Mouse (Mus musculus): ENCODE results near the gene Yipf2.
"Not testable (repeated sequence)": the region's sequence is repeated elsewhere in the genome, so short reads cannot be mapped to it uniquely, and the experiment has no call there.

Yipf2 gene

GRCm38 (mm10) chr9:21598198-21598597 is 5.6 kb upstream of the Yipf2 start:
- peak; percentile 46 for DNase-seq (ENCODE audit: low spot score)

- no peak for DNase-seq (ENCODE audit: low spot score)
These were observed 2.2 kb upstream of the Yipf2 start for GRCm38 (mm10) chr9:21594838-21595237.

DNA sequence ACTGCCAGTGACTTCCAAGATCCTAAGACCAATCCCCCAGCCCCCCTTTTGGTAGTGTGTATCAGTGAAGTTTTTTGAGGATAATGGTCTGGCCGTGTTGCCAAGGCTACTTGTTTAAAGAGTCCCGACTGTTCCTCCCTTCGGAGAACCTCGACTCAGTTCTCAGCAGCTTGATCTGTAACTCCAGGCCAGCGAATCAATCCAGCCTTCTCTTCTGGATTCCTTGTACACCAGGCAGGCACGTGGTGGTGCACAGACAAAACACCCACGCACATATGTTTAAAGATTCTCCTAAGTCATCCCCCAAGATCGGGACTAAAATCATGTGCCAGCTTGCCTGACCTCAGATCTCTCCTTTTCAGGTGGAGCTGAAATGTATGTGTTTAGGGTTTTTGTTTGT is 1.7 kb upstream of the Yipf2 start:
- not testable (repeated sequence) for DNase-seq (ENCODE audit: low spot score)

- peak; percentile 66 for DNase-seq (ENCODE audit: low spot score)
These were observed 594 bp upstream of the Yipf2 start for GRCm38 (mm10) chr9:21593122-21593721.

DNA sequence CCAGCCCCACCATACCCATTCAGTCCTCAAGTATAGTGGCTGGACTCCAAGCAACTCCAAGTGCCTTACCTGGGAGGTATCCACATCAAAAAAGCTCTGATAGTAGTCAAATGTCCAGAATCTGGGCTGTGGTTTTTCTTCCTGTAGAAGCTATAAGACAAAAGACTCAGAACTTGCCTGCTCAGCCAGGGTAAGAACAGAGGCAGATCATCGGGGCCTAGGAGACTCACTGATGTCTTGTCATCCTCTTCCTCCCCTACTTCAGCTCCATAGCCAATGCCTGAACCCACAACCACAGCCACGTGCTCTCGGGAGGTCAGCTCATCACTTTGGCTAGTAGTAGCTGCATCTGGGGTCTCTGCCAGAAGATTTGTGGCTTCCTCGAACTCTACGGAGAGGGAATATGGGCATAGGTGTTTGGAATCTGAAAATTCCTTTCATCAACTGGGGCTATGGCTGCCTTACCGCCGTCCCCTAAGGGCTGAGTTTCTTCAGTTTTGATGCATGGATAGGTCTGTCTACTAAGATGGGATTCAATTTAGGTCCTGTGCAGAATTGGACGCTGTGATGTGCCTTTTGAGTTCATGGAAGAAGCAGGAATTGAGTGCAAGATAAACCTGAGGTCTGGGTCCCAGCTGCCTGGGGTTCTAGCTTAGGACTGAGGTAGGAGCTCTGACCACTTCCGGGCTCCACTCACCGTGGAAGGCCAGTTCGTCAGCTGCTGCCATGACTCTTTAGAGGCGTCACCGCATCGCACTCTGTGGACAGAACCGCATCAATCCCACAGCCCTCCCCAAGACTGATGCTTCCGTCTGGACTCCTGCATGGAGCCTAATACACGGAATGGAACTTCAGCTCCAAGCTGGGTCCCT is 561 bp downstream of the Yipf2 start:
- DNase-seq (ENCODE audit: low spot score) = no peak

DNA sequence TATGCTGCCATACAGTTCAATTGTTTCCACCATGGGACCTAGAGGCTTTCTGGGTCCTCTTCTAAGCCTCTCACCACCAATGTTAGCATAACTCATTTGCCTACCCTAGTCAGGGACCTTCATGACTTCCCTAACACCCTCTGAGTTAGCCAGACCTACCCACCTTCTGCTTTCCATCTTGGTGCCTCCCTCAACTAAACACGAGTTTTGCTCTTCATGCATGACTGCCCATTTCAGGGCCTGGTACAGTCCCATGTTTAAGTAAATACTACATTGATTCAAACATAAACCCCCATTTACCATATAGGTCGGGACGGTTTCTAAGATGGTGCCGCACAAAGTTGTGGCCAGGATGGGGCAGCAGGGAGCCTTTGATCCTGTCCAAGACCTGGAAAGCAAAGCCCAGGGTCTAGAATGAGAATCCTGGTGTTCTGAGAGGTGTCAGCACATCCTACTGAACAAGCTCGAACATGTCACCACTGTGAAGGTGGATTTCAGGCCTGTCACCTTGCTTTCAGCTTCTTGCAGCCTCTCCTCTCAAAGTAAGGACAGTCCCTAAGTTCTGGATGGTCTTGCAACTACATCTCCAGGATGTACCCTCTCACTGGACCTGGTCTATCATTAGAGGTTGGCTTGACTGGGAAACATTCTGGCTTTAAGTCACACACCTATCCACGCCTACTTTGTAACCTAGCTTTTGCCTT is 1.3 kb downstream of the Yipf2 start:
- DNase-seq (ENCODE audit: low spot score) = no peak

DNA sequence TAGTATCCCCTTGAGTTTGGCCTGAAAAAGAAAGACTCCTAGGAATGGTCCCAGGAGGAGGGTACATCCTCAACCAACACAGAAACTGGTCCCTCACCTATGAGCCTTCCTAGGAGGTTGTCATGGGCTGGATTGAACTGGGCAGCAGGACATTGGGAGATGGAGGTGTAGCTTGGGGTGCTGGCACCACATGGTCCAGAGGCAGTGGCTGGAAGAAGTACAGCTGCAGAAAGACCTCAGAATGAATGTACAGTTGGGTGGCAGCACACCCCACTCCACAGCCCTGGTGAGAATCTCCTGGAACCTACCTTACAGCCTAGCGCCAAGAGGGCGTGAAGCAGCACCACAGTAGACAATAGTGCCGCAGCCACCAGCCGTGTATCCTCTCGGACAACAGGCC is 3.1 kb downstream of the Yipf2 start:
- no peak for DNase-seq (ENCODE audit: low spot score)

GRCm38 (mm10) chr9:21588350-21588749 is 4.3 kb downstream of the Yipf2 start:
- no peak for DNase-seq (ENCODE audit: low spot score)

GRCm38 (mm10) chr9:21587678-21588349 is 4.8 kb downstream of the Yipf2 start:
- DNase-seq (ENCODE audit: low spot score) = no peak

- DNase-seq (ENCODE audit: low spot score) = no peak
These were observed 7.2 kb downstream of the Yipf2 start for GRCm38 (mm10) chr9:21585401-21585800.

DNA sequence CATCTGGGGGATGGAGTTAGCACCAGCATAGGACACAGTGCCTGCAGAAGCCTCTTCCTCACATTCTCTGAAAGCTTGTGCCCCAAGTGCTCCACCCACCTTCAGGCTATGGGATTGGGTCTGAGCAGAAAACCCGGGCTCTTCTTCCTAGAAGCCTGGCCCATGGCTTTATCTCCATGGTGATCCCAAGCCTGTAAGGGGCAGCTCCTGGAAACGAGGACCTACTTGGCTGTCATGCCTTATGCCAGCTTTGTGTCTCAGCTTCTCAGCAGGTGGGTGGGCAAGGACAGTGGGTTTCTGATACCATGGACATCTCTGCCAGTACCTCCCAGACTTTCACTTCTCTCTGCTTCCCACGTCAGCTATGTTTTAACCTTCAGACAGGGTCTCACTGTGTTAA is 14.4 kb downstream of the Yipf2 start:
- no peak for DNase-seq (ENCODE audit: low spot score)

- DNase-seq (ENCODE audit: low spot score) = no peak
These were observed 16.3 kb downstream of the Yipf2 start for GRCm38 (mm10) chr9:21576286-21576685.

DNA sequence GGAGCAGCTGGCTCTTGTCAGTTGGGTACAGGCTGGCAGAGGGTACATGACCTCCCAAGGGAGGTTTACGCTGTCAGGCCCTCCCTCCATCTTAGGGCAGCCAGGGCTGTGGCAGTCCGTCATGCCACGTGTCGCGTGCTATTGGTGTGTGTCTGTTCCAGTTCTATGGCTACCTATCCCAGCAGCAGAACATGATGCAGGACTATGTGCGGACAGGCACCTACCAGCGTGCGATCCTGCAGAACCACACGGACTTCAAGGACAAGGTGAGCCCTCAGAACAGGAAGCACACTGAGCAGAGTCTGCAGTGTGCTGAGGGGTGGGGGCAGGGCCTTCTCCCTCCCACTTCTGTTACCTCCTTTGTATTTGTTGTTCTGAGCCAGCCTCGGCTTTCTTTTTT is 17.4 kb downstream of the Yipf2 start:
- no peak for DNase-seq (ENCODE audit: low spot score)

DNA sequence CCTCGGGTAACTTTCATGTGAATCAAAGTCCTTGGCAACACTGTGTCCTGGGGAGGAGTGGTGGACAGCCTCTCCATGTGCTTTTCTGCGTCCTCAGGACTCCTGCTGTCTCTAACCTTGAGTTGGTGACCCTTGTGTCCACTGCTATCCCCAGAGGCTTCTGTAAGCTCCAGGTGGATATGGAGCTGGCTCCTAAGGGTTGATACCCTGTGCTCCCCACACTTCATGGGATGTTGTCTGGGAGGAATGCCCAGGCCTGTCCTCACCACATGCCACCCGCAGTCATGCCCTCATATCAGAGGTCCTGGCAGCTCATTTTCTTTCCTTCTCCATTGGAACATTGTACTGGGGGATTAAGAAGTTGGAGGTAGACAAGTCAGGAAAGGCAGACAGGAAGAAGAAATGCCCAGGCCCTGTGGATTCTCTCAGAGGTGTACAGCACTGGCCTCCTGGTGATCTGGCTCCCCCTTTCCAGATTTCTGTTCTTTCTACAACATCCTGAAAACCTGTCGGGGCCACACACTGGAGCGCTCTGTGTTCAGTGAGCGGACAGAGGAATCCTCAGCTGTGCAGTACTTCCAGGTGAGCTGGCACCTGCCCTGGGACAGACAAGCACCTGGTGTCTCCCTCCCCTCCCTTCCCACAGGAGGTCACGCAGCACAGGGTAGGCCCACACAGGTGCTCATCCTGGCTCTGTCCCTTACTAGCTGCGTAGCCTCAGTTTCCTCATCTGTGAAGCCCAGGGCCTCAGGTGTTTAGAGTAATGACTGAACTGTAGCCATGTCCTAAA is 18.4 kb downstream of the Yipf2 start:
- no peak for DNase-seq (ENCODE audit: low spot score)

- DNase-seq (ENCODE audit: low spot score) = no peak
These were observed 23.9 kb downstream of the Yipf2 start for GRCm38 (mm10) chr9:21568657-21569255.

- DNase-seq (ENCODE audit: low spot score) = no peak
These were observed 25.6 kb downstream of the Yipf2 start for GRCm38 (mm10) chr9:21567051-21567450.

DNA sequence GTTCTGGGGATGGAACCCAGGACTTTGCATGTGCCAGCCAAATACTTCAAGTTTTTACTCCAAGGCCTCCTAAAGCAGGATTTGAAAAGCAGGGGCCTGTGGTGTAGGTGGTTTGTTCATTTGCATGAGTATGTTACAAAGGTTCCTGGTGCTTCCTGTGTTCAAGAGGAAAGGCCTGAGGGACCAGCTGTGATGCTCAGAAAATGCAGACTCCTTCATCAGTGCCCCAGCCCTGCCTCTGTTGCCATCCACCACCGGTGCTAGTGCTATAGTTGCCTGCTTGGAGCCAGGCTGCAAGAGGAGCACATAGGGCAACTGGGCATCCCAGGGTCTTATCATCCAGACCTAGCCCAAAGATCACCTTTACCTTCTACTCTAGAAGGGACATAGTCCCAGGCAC is 26.1 kb downstream of the Yipf2 start:
- DNase-seq (ENCODE audit: low spot score) = no peak

GRCm38 (mm10) chr9:21565004-21565586 is 27.5 kb downstream of the Yipf2 start:
- DNase-seq (ENCODE audit: low spot score) = no peak

- DNase-seq (ENCODE audit: low spot score) = no peak
These were observed 28.2 kb downstream of the Yipf2 start for GRCm38 (mm10) chr9:21564420-21564819.

- no peak for DNase-seq (ENCODE audit: low spot score)
These were observed 33.5 kb downstream of the Yipf2 start for GRCm38 (mm10) chr9:21559151-21559550.

DNA sequence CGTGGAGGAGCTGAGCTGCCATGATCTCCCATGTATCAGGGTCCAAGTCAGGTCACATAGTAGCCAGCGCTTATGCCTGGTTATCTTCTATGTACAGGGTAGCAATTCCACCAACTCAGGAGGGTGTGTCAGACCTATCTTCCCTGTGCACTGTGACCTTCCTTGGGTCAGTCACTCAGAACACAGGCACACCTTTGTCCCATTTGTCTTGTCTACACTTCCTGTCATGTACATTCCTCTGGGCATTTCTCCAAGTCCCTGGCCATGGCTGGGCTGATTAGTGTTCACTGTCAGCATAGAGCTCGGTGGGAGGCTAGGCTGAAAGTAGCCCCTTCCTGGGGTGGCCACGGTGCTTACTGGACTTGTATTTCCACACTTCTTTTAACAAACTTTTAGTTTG is 34.3 kb downstream of the Yipf2 start:
- DNase-seq (ENCODE audit: low spot score) = no peak
